Mouse (Mus musculus) liver, postnatal 0 days (tissue): Measurements from ENCODE around the gene Khdrbs1.

Experiments used
- CTCF ChIP-seq: sonication (generic); IDR thresholded peaks from 2 replicates; pipeline ENCODE4 v1.5.1; 2016; ENCODE audit warnings: antibody characterized with exemption, low read depth
- EP300 ChIP-seq: IDR thresholded peaks from 2 replicates; pipeline ENCODE4 v1.6.1; 2016; ENCODE audit warnings: antibody characterized with exemption, low read depth, mild to moderate bottlenecking

GRCm38 (mm10) chr4:129770600-129770999 is 28.5 kb upstream of the Khdrbs1 start:
- TF ChIP-seq EP300 (no peak), CTCF (no peak)
